Mouse (Mus musculus) testis, adult 2 months (tissue): ENCODE results near the gene Ftcd.

Source experiments
- CTCF ChIP-seq: fragments of 200-500 bp; IDR thresholded peaks from 2 replicates; pipeline ENCODE4 v1.5.1; 2012; ENCODE audit warnings: low read depth, mild to moderate bottlenecking, inconsistent platforms, low read length, moderate library complexity; ENCODE audit not compliant: control insufficient read depth, insufficient read depth, insufficient replicate concordance
- POLR2A ChIP-seq: fragments of 200-500 bp; IDR thresholded peaks from 2 replicates; pipeline ENCODE4 v1.6.1; 2012; ENCODE audit warnings: low read depth, mild to moderate bottlenecking, inconsistent platforms, low read length, moderate library complexity; ENCODE audit not compliant: control insufficient read depth

- TF ChIP-seq POLR2A (no peak), CTCF (no peak)
These were observed 49.5 kb downstream of the Ftcd start for GRCm38 (mm10) chr10:76624903-76625302.
